Mouse (Mus musculus): ENCODE results near the gene Inpp5a.
A peak's percentile ranks its signal among the peaks of the same experiment; 100 is the strongest.
"Not testable (repeated sequence)": the region's sequence is repeated elsewhere in the genome, so short reads cannot be mapped to it uniquely, and the experiment has no call there.

Gene Inpp5a

GRCm38 (mm10) chr7:139399572-139399971 is 10.7 kb downstream of the Inpp5a start:
- DNase-seq (ENCODE audit: low read depth in 2 of 2, low spot score in 2 of 2): no peak

GRCm38 (mm10) chr7:139399977-139400685 is 11.2 kb downstream of the Inpp5a start:
- DNase-seq (ENCODE audit: low read depth in 2 of 2, low spot score in 2 of 2): peak in 1 of 2 experiments; percentile 37

GRCm38 (mm10) chr7:139400926-139401325 is 12.0 kb downstream of the Inpp5a start:
- no peak for DNase-seq (ENCODE audit: low read depth in 2 of 2, low spot score in 2 of 2)

- DNase-seq (ENCODE audit: low read depth in 2 of 2, low spot score in 2 of 2): no peak
Observed at GRCm38 (mm10) chr7:139401791-139402190, 12.9 kb downstream of the Inpp5a start.

GRCm38 (mm10) chr7:139402721-139403120 is 13.8 kb downstream of the Inpp5a start:
- DNase-seq (ENCODE audit: low read depth in 2 of 2, low spot score in 2 of 2): no peak

- no peak for DNase-seq (ENCODE audit: low read depth in 2 of 2, low spot score in 2 of 2)
Observed at GRCm38 (mm10) chr7:139406581-139406980, 17.7 kb downstream of the Inpp5a start.

- no peak for DNase-seq (ENCODE audit: low read depth in 2 of 2, low spot score in 2 of 2)
Observed at GRCm38 (mm10) chr7:139407966-139408365, 19.1 kb downstream of the Inpp5a start.

GRCm38 (mm10) chr7:139409903-139410302 is 21.0 kb downstream of the Inpp5a start:
- no peak for DNase-seq (ENCODE audit: low read depth in 2 of 2, low spot score in 2 of 2)

GRCm38 (mm10) chr7:139412223-139412950 is 23.5 kb downstream of the Inpp5a start:
- peak; percentile 23 to 29 for DNase-seq (ENCODE audit: low read depth in 2 of 2, low spot score in 2 of 2)

GRCm38 (mm10) chr7:139413400-139413799 is 24.5 kb downstream of the Inpp5a start:
- no peak for DNase-seq (ENCODE audit: low read depth in 2 of 2, low spot score in 2 of 2)

- no peak for DNase-seq (ENCODE audit: low read depth in 2 of 2, low spot score in 2 of 2)
Observed at GRCm38 (mm10) chr7:139415616-139416225, 26.8 kb downstream of the Inpp5a start.

- DNase-seq (ENCODE audit: low read depth in 2 of 2, low spot score in 2 of 2): no peak
Observed at GRCm38 (mm10) chr7:139418371-139418770, 29.5 kb downstream of the Inpp5a start.

GRCm38 (mm10) chr7:139422827-139423226 is 33.9 kb downstream of the Inpp5a start:
- DNase-seq (ENCODE audit: low read depth in 2 of 2, low spot score in 2 of 2): no peak

- DNase-seq (ENCODE audit: low read depth in 2 of 2, low spot score in 2 of 2): no peak
Observed at GRCm38 (mm10) chr7:139434095-139434830, 45.4 kb downstream of the Inpp5a start.

GRCm38 (mm10) chr7:139434931-139435330 is 46.0 kb downstream of the Inpp5a start:
- not testable (repeated sequence) for DNase-seq (ENCODE audit: low read depth in 2 of 2, low spot score in 2 of 2)

- DNase-seq (ENCODE audit: low read depth in 2 of 2, low spot score in 2 of 2): no peak
Observed at GRCm38 (mm10) chr7:139435749-139436148, 46.8 kb downstream of the Inpp5a start.

GRCm38 (mm10) chr7:139436951-139437350 is 48.0 kb downstream of the Inpp5a start:
- DNase-seq (ENCODE audit: low read depth in 2 of 2, low spot score in 2 of 2): no peak

GRCm38 (mm10) chr7:139437471-139437870 is 48.6 kb downstream of the Inpp5a start:
- no peak for DNase-seq (ENCODE audit: low read depth in 2 of 2, low spot score in 2 of 2)

- no peak for DNase-seq (ENCODE audit: low read depth in 2 of 2, low spot score in 2 of 2)
Observed at GRCm38 (mm10) chr7:139437926-139438600, 49.2 kb downstream of the Inpp5a start.

- DNase-seq (ENCODE audit: low read depth in 2 of 2, low spot score in 2 of 2): no peak
Observed at GRCm38 (mm10) chr7:139438601-139438945, 49.7 kb downstream of the Inpp5a start.

- no peak for DNase-seq (ENCODE audit: low read depth in 2 of 2, low spot score in 2 of 2)
Observed at GRCm38 (mm10) chr7:139439031-139439430, 50.1 kb downstream of the Inpp5a start.
